Mouse (Mus musculus): ENCODE measurements around the gene Mgat5. TPM values are rescaled to one million over a fixed set of nuclear protein-coding genes. Genes with fewer than 3 reads are reported as not detected.

Gene Mgat5
- polyA plus RNA-seq (2012; rRNA removed; ENCODE audit: low replicate concordance) = 6.1 and 7.1 TPM in 2 replicates

GRCm38 (mm10) chr1:127204817-127205485, at the start of gene Mgat5:
Gene Mgat5 (plus strand): TSS chr1:127205015.

Data from mammary gland, adult 2 months (tissue).